Mouse (Mus musculus) lung, postnatal 36 days (tissue): Measurements from ENCODE around the gene Iqcf1.

Experiments used
- DNase-seq: peaks from one replicate; pipeline ENCODE4 v3.0.0; 2022; ENCODE audit warnings: mixed read lengths

The Iqcf1 gene

DNA sequence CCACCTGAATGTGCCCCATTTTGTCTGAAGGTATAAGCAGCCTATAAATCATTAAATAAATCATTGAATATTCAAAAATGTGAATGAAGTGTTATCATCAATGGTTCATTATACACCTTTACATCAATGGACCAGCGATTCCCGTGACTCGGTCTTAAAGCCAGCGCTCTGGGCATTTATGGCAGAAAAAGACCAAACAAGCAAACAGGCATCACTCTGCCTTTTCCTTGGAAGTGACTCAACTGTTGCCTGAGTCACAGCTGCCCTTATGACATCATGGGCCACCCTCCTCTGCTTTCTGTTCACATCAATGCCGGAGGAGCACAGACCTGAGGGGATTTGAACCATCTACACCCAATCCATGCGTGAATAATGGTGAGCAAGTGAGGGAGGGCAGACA is at the start of gene Iqcf1:
Gene Iqcf1 (plus strand): TSS at position 301 of the 400 bp plus-strand sequence.
- no peak for DNase-seq

GRCm38 (mm10) chr9:106450661-106451060 is 49.1 kb upstream of the Iqcf1 start:
- peak; percentile 80 for DNase-seq

GRCm38 (mm10) chr9:106451298-106451697 is 48.5 kb upstream of the Iqcf1 start:
- DNase-seq: no peak

DNA sequence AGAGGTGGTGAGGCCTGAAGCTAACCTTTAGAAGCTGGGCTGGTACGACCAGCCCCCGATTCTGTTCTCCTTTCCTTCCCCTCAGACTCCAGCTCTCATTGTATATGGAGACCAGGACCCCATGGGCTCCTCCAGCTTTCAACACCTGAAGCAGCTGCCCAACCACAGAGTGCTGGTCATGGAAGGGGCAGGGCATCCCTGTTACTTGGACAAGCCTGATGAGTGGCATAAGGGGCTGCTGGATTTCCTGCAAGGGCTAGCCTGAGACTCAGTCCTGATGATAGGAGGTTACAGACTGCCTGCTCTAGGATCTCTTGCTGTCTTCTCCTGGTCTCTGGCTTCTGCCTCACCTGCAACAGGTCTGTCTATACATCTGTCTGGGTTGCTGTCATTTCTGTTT is 47.9 kb upstream of the Iqcf1 start:
- no peak for DNase-seq

GRCm38 (mm10) chr9:106452351-106452750 is 47.4 kb upstream of the Iqcf1 start:
- DNase-seq: no peak

DNA sequence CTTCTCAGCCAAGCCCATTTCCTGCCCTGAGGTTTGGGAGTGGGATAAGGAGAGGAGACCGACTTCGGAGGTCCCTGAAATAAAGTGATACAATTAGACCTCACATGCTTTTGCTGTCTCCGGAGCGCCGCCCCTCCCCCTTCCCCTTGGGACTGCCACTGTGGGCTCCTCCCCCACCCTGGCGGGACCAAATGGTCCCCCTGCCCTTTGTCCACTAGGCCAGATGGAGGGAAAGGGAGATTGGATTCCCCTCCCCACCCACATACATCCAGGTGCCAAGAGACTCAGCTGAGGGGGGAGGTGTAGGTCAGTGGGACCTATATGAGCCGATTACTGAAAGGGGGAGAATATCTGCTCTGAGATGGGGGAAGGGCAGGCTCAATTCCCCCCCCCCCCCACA is 46.9 kb upstream of the Iqcf1 start:
- DNase-seq: no peak

DNA sequence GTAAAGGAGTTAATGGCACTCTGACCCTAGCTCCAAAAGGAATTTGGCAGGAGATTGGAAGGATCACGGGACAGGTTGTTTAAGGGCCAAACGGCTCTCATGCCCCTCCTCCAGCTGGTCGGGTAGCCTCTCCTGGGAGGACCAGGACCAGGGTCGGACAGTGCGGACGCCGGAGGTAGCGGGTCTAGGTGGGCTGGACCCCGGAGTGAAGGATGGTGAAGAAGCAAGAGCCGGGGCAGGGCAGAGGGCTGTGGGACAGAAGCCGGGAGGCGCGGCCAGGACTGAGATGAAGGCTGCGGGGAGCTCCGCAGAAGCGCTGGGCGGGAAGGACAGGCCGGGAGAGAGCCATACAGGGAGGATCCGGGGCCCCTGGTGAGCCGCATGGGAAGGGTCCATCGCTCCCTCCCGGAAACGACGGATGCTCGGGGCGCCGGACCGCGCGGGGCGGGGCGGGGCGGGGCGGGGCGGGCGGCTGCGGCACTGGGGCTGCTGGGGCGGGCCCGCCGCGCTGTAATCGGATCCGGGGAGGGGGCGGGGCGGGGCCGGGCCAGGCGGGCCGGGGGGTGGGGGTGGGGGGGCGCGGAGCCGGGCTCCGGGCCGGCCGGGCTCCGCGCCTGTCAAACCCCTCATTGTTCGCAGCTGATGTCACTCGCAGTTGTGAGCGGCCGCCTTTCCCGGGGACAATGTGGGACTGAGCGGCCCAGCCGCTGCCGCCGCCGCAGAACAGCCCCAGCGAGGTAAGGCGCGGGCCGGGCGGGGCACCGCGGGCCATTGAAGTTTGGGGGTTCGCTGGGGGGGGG is 46.3 kb upstream of the Iqcf1 start, which contains the start of gene Pcbp4:
Gene Pcbp4 (plus strand): TSS at position 21 of the 800 bp plus-strand sequence.
- DNase-seq: peak; percentile 60

GRCm38 (mm10) chr9:106454071-106454761 is 45.6 kb upstream of the Iqcf1 start:
- no peak for DNase-seq

DNA sequence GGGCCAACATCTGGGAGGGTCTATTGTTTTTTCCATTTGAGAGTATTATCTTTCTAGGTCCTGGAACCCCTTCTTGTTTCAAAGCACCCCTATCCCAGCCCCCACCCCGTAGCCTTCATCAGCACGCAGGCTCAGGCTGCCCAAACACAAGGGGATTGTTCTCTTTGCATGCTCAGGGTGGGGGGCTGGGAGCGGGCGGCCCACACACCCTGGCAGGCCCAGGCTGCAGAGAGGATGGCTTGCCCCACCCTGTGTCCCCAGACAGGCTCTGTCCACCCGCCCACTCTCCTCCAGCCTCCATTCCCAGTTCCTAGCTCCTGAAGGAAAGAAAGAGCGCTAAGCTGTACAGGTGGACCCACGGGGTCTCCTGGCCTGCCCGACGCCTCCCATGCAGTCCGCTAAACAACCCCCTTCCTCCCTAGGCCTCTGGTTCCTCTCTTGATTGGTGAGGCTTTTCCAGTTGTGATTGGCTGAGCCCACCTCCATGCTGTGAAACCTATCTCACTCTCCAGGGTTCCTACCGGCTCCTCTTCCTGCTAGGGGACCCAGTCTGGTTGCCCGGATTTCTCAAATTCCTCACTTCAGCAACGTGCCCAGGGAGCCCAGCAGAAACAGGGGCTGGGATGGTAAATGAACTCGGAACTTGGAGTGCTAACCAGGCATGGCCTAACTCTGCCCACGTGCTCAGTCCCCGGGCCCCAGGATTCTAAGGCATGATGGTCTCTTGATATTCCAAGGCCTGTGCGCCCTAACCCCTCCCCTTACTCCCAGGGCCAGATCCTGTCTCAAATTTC is 44.7 kb upstream of the Iqcf1 start:
- DNase-seq: no peak

GRCm38 (mm10) chr9:106456325-106457162 is 43.2 kb upstream of the Iqcf1 start:
- DNase-seq: no peak

DNA sequence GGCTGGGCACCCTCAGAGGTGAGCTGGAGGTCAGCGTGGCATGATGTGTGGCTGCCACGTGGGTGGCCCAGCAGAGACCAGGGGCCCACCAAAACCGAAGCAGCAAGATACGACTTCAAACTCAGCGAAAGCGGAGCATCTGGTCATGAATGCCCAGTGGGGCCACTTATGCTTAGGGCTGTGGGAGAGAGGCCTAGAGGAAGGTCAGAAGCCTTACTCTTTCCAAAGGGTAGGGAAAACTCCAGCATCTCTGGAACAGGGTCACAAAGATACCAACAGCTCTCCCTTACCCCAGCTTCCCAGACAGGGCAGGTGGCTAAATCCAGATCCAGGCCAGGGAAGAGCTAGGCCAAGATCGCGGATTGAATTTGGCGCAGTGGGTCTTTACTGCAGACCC is 42.6 kb upstream of the Iqcf1 start:
- no peak for DNase-seq

DNA sequence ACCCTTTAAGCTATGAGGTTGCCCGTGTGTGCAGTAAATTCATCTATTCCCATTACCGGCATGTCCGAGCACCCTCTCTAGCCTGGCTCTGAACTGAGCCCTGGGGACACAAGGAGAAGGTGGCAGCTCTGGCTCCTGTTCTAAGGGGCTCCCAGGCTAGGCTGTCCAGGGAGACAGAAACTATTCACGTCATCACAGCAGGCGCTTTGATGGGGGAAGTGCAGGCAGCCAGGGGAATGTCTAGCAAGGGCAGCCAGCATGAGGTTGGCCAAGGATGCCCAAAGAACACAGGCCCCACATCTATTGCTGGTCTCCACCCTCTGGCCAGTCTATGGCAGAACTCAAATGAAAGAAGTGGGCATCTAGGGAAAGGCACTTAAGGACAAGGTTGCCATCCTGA is 41.8 kb upstream of the Iqcf1 start:
- no peak for DNase-seq

DNA sequence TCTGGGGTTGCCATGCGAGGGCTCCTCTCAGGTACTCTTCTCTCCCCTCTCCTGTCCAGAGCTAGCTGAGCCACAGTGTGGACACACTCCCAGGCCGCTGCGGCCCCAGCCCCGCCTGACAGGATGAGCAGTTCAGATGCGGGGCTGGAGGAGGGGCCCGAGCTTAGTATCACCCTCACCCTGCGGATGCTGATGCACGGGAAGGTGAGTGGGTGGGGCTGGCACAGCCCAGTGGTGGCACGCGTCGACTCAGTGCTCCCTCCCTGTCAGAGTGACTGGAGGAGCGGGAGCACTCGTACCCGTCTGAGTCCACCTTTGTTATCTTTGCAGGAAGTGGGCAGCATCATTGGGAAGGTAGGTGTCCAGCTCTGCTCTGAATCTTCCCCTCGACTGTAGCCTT is 39.8 kb upstream of the Iqcf1 start:
- no peak for DNase-seq

- no peak for DNase-seq
These were observed 39.3 kb upstream of the Iqcf1 start for GRCm38 (mm10) chr9:106460401-106461025.

DNA sequence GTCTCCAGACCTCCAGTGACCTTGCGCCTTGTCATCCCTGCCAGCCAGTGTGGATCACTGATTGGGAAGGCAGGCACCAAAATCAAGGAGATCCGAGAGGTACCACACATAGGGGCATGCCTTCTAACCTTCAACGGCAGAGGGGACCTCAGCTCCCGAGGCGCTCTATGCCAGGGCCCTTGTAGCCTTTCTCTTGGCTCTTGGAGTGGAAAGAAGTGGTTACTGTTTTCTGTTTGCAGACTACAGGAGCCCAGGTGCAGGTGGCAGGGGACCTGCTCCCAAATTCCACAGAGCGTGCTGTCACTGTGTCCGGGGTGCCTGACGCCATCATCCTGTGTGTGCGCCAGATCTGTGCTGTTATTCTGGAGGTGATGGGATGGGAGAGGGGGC is 38.7 kb upstream of the Iqcf1 start:
- no peak for DNase-seq

DNA sequence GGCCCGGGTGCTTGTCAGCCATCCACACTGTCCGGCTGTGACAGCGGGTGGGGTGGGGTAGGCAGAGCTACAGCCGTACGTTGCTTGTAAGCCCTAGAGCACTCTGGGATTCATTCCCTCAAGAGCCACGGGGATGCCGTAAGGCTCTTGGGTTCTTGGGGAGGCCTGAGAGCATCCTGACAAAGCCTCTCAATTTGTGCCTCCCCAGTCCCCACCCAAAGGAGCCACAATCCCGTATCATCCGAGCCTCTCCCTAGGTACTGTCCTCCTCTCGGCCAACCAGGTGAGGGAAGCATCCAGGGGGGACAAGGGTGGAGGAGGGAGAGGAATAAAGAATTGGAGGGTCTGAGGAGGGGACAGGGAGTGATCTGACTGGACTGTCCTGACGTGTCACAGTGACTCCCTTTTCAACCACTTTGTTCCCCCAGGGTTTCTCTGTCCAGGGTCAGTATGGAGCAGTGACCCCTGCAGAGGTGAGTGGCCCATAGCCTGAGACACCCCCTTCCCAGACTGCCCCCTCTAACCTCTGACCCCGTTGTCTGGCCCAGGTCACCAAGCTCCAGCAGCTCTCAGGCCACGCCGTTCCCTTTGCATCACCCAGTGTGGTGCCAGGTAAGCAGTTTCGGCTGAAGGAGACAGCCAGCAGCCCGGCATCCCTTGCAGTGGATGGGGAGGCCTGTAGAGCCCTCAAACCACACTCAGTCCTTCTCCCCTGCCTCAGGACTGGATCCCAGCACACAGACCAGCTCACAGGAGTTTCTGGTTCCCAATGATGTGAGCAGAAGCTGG is 37.9 kb upstream of the Iqcf1 start:
- DNase-seq: no peak

DNA sequence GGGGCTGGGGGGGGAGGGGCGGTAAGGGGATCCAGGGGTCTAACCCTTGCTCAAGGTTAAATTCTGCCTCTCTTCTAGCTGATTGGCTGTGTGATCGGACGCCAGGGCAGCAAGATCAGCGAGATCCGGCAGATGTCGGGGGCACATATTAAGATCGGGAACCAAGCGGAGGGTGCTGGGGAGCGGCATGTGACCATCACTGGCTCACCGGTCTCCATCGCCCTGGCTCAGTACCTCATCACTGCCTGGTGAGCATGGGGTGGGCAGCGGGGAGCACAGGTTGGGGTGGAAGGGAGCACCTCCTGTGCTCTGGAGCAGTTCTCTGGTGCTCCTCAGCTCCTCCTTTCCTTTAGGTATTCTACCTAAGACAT is 37.4 kb upstream of the Iqcf1 start:
- no peak for DNase-seq

- DNase-seq: no peak
These were observed 36.4 kb upstream of the Iqcf1 start for GRCm38 (mm10) chr9:106463122-106464063.

DNA sequence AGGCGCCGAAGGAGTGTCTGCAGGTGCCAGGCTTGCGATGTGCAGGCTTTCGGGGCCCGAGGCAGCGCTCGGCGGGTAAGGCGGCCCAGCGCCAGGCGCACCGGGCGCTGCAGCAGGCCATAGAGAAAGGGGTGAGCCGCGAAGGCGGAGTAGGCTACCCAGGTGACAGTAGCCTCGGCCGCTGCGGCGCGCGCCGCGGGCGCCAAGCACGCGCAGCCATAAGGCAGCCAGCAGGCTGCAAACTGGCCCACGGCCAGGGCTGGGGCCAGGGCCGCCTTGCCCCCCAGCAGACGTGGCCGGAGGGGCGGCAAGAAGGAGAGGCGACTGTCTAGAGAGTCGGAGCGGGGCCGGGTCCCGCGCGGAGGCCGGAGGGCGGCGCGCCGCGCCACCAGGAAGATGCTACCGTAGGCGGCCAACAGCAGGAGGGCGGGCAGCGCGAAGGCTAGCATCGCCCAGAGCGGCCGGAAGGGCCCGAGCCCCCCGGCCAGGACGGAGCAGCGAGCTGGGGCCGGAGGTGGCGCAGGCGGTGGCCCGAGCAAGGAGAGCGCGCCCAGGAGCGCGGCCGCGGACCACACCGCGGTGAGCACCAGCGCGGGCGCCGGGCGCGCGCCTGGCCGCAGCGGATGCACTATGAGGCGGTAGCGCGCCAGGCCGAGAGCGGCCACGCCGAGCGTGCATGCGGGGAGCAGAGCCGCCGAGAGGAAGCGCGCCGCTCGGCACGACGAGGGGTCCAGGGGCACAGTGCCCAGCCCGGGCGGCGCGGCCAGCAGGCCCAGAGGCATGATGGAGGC is 34.8 kb upstream of the Iqcf1 start:
- peak; percentile 36 for DNase-seq
